Mouse (Mus musculus) brain, embryonic 14.5 days (tissue): ENCODE results near the gene Fkbp8.

Experiments used
- CTCF ChIP-seq: fragments of 200-500 bp; IDR thresholded peaks from 2 replicates; pipeline ENCODE4 v1.5.1; 2012; ENCODE audit warnings: inconsistent platforms, mild to moderate bottlenecking, moderate library complexity, borderline replicate concordance; ENCODE audit not compliant: insufficient read depth, insufficient read length; ENCODE audit errors: extremely low read depth
- POLR2A ChIP-seq: fragments of 200-500 bp; IDR thresholded peaks from 2 replicates; pipeline ENCODE4 v1.6.1; 2012; ENCODE audit warnings: mild to moderate bottlenecking, inconsistent platforms, borderline replicate concordance; ENCODE audit not compliant: poor library complexity, insufficient read depth, insufficient read length, severe bottlenecking; ENCODE audit errors: extremely low read depth

DNA sequence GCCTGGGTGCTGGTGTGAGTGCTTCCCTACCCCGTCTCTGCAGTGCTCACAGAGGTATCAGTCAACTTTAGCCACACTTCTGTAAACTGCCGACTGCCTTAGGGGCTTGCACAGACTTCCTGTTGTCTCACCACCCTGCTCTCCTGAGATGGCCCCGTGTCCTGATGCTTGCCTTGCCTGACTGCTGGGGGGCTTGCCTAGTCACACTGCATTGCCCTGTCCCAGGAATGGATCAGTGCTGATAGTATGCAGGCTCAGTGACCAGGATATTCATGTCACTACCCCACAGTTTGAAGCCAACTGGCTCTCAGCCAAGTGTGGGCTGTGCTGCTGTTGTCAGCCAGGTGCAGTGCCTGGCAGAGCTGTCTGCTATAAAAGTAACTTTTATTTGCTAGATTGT lies 38.0 kb downstream of the Fkbp8 start:
- TF ChIP-seq CTCF, result no peak
- TF ChIP-seq POLR2A, result no peak
